Mouse (Mus musculus) hindbrain, embryonic 11.5 days (tissue): ENCODE results near the gene Tcf23. TPM values are rescaled to one million over a fixed set of nuclear protein-coding genes. Genes with fewer than 3 reads are reported as not detected.

Source experiments
- ATAC-seq: fragments of 200-750 bp; cut with Nextera tagmentation; 2 replicates; pipeline ENCODE4 v1.8.0; 2017; ENCODE audit warnings: mild to moderate bottlenecking, moderate TSS enrichment, moderate library complexity; ENCODE audit not compliant: low FRiP score
- DNase-seq: peaks from one replicate; pipeline ENCODE4 v3.0.0-alpha.2; 2015; ENCODE audit warnings: low spot score
- H3K27ac ChIP-seq: fragments of 300-500 bp; sonication (generic); 2 replicates; pipeline ENCODE4 v1.5.1; 2014; ENCODE audit warnings: mild to moderate bottlenecking, low read depth, low read length
- H3K27me3 ChIP-seq: fragments of 300-500 bp; sonication (generic); 2 replicates; pipeline ENCODE4 v1.6.1; 2014; ENCODE audit warnings: mild to moderate bottlenecking, low read length, moderate library complexity, mixed read lengths; ENCODE audit not compliant: control insufficient read depth, insufficient read depth
- H3K36me3 ChIP-seq: fragments of 300-500 bp; sonication (generic); 2 replicates; pipeline ENCODE4 v1.6.1; 2014; ENCODE audit warnings: mild to moderate bottlenecking, low read length, moderate library complexity, mixed read lengths; ENCODE audit not compliant: control insufficient read depth, insufficient read depth
- H3K4me1 ChIP-seq: fragments of 300-500 bp; sonication (generic); replicated peaks from 2 replicates; pipeline ENCODE4 v1.6.1; 2014; ENCODE audit warnings: low read length, mixed read lengths; ENCODE audit not compliant: control insufficient read depth, insufficient read depth
- H3K4me2 ChIP-seq: fragments of 300-500 bp; sonication (generic); replicated peaks from 2 replicates; pipeline ENCODE4 v1.6.1; 2014; ENCODE audit warnings: mild to moderate bottlenecking, low read depth, low read length
- H3K4me3 ChIP-seq: fragments of 300-500 bp; sonication (generic); 2 replicates; pipeline ENCODE4 v1.5.1; 2014; ENCODE audit warnings: low read depth, low read length
- H3K9ac ChIP-seq: fragments of 300-500 bp; sonication (generic); 2 replicates; pipeline ENCODE4 v1.6.1; 2014; ENCODE audit warnings: low read depth, low read length
- H3K9me3 ChIP-seq: fragments of 300-500 bp; sonication (generic); 2 replicates; pipeline ENCODE4 v1.6.1; 2016; ENCODE audit warnings: low read length; ENCODE audit not compliant: control insufficient read depth
- WGBS: fragments of 180-500 bp; shearing (Covaris S2); extraction: QIAGEN DNeasy Blood & Tissue Kit; methylation state at CpG from one replicate; pipeline ENCODE4 v1.1.7; 2014; 5-methylcytosine and 5-hydroxymethylcytosine counted together
- polyA plus RNA-seq: library from polyadenylated mRNA; unstranded; fragments of >200 nt; fragmentation: Nextera tagmentation; extraction: Ambion mirVana; gene quantifications from 2 replicates; pipeline ENCODE4 v1.2.1, GENCODE M21; 2014

Gene Tcf23
- polyA plus RNA-seq, 1 experiment from 2014 or later: not detected

DNA sequence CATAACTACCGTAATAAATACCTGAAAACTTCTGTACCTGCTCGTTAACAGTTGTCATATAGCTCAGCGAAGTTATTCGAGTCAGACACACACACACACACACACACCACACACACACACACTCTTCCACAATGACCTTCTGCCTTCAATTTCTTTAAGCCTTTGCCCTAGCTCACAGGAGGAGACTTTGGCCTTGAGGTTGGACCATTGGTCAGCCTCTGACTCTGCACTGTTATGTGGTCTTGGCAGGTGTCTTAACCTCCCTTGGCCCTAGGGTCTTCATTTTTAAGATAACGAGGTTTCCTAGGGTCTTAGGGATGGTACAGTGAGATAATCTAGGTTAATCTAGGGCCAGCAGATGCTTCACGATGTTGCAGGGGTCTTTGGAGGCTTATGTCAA, 24.1 kb upstream of the Tcf23 start:
- no peak overlapping the region for H3K9ac ChIP-seq
- no peak overlapping the region for H3K4me3 ChIP-seq
- DNase-seq: no peak
- no peak overlapping the region for H3K27ac ChIP-seq
- H3K4me1 ChIP-seq: no peaks in the 10 kb centered on the region; the same call in 1 of the 2 replicates
- no peaks in the 10 kb centered on the region for H3K36me3 ChIP-seq
- 0 out of 2 replicates have a peak, but pooled peaks cover 8% of the 10 kb centered on the region for H3K27me3 ChIP-seq
- WGBS: 88% methylated on average over 6 of the region's 6 CpGs
- no peak overlapping the region for H3K4me2 ChIP-seq
- no peak for ATAC-seq
- H3K9me3 ChIP-seq: no peaks in the 10 kb centered on the region

DNA sequence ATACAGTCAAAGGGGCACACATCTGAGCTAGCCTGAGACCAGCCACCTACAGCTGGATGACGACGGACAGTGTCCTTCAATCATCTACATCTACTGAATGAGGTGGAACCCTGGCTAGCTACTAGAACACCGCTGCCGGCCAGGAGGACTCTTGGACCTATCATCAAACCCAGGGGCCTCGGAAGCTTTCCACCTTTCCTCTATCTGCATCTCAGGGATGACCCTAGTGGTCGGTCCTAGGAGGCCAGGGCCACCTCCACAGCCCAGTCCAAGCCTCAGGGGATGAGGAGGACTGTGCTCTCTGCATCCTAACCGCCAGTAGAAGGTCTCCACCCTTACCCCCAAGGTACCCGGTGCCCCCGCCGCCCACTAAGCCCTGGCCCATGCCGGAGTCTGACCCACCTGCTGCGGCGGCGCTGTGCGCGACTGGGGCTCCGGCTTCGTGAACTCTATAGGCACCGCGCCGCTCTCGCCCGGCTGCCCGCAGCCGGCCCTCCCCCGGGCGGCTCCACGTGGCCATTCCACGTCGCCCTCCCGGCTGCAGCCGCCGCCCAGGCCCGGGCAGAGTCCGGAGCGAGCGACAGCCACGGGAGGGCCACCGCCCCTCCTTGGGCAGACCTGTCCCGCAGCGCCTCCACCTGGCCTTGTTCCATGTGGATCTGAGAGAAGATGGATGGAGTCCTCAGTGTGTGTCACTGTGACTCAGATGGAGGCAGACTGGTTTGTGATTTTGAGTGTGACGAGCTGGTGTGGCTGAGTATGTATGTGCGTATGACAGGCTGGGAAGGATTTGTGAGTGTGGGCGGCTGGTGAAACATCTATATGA, 23.3 kb upstream of the Tcf23 start, which contains the start of gene Cgref1:
TSS of gene Cgref1 (minus strand) at position 636 of the 826 bp plus-strand sequence.
- Histone ChIP-seq H3K4me3 (peak within 1 kb of the TSS; percentile 44), H3K9ac (peak within 1 kb of the TSS; percentile 68), H3K4me1 (no peaks in the 10 kb centered on the region; the same call in 1 of the 2 replicates), H3K27ac (no peak within 1 kb of the TSS), H3K36me3 (no peaks in the 10 kb centered on the region), H3K9me3 (no peaks in the 10 kb centered on the region), H3K27me3 (0 out of 2 replicates have a peak, but pooled peaks cover 8% of the 10 kb centered on the region), H3K4me2 (peak within 1 kb of the TSS; percentile 89)
- WGBS: 5% methylated on average over 41 of the region's 44 CpGs
- ATAC-seq: peak; percentile 58
- peak; percentile 63 for DNase-seq

GRCm38 (mm10) chr5:30948620-30949019, 19.8 kb upstream of the Tcf23 start:
- H3K4me2 ChIP-seq: no peak overlapping the region
- no peak for DNase-seq
- 0 out of 2 replicates have a peak, but pooled peaks cover 8% of the 10 kb centered on the region for H3K27me3 ChIP-seq
- no peaks in the 10 kb centered on the region for H3K9me3 ChIP-seq
- no peak for ATAC-seq
- no peak overlapping the region for H3K9ac ChIP-seq
- no peaks in the 10 kb centered on the region; the same call in 1 of the 2 replicates for H3K4me1 ChIP-seq
- H3K4me3 ChIP-seq: no peak overlapping the region
- WGBS: 69% methylated on average over 5 of the region's 5 CpGs
- no peaks in the 10 kb centered on the region for H3K36me3 ChIP-seq
- H3K27ac ChIP-seq: no peak overlapping the region

GRCm38 (mm10) chr5:30949654-30950326, 18.7 kb upstream of the Tcf23 start:
- no peaks in the 10 kb centered on the region; the same call in 1 of the 2 replicates for H3K4me1 ChIP-seq
- H3K9me3 ChIP-seq: no peaks in the 10 kb centered on the region

GRCm38 (mm10) chr5:30950451-30950850, 18.0 kb upstream of the Tcf23 start:
- H3K4me3 ChIP-seq: peak overlapping the region; percentile 46
- H3K4me1 ChIP-seq: no peaks in the 10 kb centered on the region; the same call in 1 of the 2 replicates
- no peak overlapping the region for H3K27ac ChIP-seq
- ATAC-seq: peak; percentile 4; the same call in 1 of the 2 replicates
- peaks cover 8% of the 10 kb centered on the region for H3K36me3 ChIP-seq
- 68% methylated on average over 4 of the region's 4 CpGs for WGBS
- peak overlapping the region; percentile 74 for H3K4me2 ChIP-seq
- H3K9ac ChIP-seq: no peak overlapping the region
- H3K27me3 ChIP-seq: 0 out of 2 replicates have a peak, but pooled peaks cover 4% of the 10 kb centered on the region
- no peak for DNase-seq
- no peaks in the 10 kb centered on the region for H3K9me3 ChIP-seq

More at GRCm38 (mm10) chr5:30949654-30950326, 18.7 kb upstream of the Tcf23 start:
- ATAC-seq (peak; percentile 92), DNase-seq (peak; percentile 91)
- Histone ChIP-seq H3K4me2 (peak overlapping the region; percentile 74), H3K27me3 (0 out of 2 replicates have a peak, but pooled peaks cover 6% of the 10 kb centered on the region), H3K4me3 (peak overlapping the region; percentile 46), H3K36me3 (peaks cover 2% of the 10 kb centered on the region; the same call in 1 of the 2 replicates), H3K27ac (0 out of 2 replicates have a peak overlapping the region, but pooled peaks have one; percentile 3), H3K9ac (peak overlapping the region; percentile 56)
- WGBS: under 1% methylated on average over 31 of the region's 31 CpGs

DNA sequence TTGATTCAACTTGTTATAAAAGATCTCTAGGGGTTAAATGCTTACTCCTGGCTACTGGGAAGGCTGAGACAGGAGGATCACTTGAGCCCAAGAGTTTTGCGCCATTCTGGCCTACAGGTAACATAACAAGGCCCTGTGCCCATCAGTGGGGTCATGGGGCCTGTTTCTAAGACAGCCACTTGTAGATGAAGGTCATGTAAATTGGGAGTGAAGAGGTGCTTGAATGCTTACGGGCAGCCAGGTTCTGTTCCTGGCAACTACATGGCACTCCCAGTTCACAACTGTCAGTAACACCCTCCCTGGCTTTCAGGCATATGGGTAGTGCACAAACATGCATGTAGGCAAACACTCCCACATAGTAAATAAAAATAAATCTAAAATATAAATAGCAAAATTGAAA, 17.5 kb upstream of the Tcf23 start:
- DNase-seq (no peak), ATAC-seq (no peak)
- Histone ChIP-seq H3K9me3 (no peaks in the 10 kb centered on the region), H3K9ac (no peak overlapping the region), H3K4me2 (no peak overlapping the region), H3K4me1 (no peaks in the 10 kb centered on the region; the same call in 1 of the 2 replicates), H3K36me3 (peaks cover 9% of the 10 kb centered on the region), H3K27me3 (0 out of 2 replicates have a peak, but pooled peaks cover 3% of the 10 kb centered on the region), H3K4me3 (no peak overlapping the region), H3K27ac (no peak overlapping the region)
- WGBS: 83% methylated on average over 2 of the region's 2 CpGs

DNA sequence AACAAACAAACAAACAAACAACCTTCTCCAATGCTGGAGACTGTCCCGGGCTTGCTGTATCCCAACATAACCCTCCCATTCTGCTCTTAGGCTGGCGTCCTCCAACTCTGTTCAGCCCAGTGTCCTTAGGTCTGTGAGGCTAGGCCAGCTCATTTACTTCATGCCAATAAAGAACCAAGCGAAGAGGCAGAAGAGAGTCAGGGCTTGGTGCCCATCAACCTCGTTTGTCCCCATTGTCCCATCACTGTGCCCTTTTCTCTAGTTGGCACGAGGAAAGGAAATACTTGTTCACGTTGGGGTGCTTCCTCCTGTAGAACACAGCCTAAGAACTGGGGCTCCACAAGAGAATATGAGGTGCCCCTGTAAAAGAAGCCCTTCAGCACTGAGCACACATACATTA, 16.8 kb upstream of the Tcf23 start:
- H3K4me1 ChIP-seq: no peaks in the 10 kb centered on the region; the same call in 1 of the 2 replicates
- no peak for ATAC-seq
- no peak overlapping the region for H3K27ac ChIP-seq
- no peak for DNase-seq
- H3K9ac ChIP-seq: no peak overlapping the region
- H3K36me3 ChIP-seq: peaks cover 11% of the 10 kb centered on the region
- no peak overlapping the region for H3K4me3 ChIP-seq
- H3K9me3 ChIP-seq: no peaks in the 10 kb centered on the region
- H3K4me2 ChIP-seq: no peak overlapping the region
- H3K27me3 ChIP-seq: no peaks in the 10 kb centered on the region
- WGBS: 86% methylated on average over 6 of the region's 6 CpGs

DNA sequence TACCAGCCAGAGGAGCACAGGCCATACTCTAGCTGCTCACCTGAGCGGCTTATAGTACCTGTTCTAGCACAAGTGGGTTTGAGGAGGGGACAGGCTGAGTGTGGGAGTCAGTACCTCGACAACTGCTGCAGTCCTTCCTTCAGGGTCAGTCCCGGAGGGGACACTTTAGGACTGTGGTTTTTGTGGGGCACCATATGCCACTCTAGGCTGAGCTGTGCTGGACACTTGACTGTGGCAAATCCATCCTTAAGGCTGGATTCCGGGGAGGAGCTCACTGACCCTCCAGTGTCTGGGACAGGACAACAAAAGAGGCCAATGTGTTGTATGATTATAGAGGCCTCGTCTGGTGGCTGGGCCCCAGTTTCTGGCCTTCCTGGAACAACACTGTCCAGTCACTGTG, 15.9 kb upstream of the Tcf23 start:
- Histone ChIP-seq H3K36me3 (peaks cover 11% of the 10 kb centered on the region), H3K27me3 (no peaks in the 10 kb centered on the region), H3K9me3 (no peaks in the 10 kb centered on the region), H3K4me3 (no peak overlapping the region), H3K4me2 (no peak overlapping the region), H3K27ac (no peak overlapping the region), H3K9ac (no peak overlapping the region), H3K4me1 (no peaks in the 10 kb centered on the region; the same call in 1 of the 2 replicates)
- WGBS: 81% methylated on average over 5 of the region's 5 CpGs
- DNase-seq (no peak), ATAC-seq (no peak)
